Mouse (Mus musculus): ENCODE results near the gene Mfsd4b3. TPM values are rescaled to one million over a fixed set of nuclear protein-coding genes. Genes with fewer than 3 reads are reported as not detected.
"Not testable (repeated sequence)": the region's sequence is repeated elsewhere in the genome, so short reads cannot be mapped to it uniquely, and the experiment has no call there.

Mfsd4b3 gene
- polyA plus RNA-seq, 1 experiment from 2014 or later, result 0.93 TPM

DNA sequence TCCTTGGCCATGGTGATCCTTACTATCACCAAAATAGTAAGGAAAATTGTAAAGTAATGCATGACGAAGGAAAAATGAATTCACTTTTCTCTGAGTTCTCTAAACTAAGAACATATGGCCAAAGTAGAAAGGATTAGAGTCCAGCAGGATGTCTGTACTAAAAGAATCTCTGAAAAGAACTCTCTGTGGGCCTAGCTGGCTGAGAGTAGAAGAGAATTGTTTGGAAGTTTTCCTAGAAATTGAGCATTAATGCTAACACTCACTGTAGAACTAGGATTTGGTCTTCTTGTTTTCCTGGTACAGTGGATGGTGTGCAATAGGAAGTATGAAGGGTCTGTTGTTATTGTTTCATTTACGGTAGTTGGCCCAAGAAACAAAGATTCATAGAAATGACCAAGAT is 4.8 kb downstream of the Mfsd4b3 start:
- Histone ChIP-seq H3K27me3 (ENCODE audit: control insufficient read depth, insufficient read depth, low read length) (no peaks in the 10 kb centered on the region), H3K27ac (ENCODE audit: low read length) (no peak overlapping the region), H3K4me1 (ENCODE audit: control insufficient read depth, insufficient read depth, low read length) (no peaks in the 10 kb centered on the region), H3K9me3 (ENCODE audit: control insufficient read depth, low read depth, low read length) (no peaks in the 10 kb centered on the region), H3K9ac (replicated peaks; ENCODE audit: low read depth, low read length) (no peak overlapping the region), H3K36me3 (ENCODE audit: control insufficient read depth, insufficient read depth, low read length) (no peaks in the 10 kb centered on the region), H3K4me3 (ENCODE audit: low read depth, low read length) (no peak overlapping the region), H3K4me2 (replicated peaks; ENCODE audit: low read depth, low read length) (no peak overlapping the region)
- 82% methylated on average over 2 of the region's 2 CpGs for WGBS
- no peak for ATAC-seq (ENCODE audit: insufficient number of reproducible peaks, insufficient read depth, low FRiP score, low read depth)

DNA sequence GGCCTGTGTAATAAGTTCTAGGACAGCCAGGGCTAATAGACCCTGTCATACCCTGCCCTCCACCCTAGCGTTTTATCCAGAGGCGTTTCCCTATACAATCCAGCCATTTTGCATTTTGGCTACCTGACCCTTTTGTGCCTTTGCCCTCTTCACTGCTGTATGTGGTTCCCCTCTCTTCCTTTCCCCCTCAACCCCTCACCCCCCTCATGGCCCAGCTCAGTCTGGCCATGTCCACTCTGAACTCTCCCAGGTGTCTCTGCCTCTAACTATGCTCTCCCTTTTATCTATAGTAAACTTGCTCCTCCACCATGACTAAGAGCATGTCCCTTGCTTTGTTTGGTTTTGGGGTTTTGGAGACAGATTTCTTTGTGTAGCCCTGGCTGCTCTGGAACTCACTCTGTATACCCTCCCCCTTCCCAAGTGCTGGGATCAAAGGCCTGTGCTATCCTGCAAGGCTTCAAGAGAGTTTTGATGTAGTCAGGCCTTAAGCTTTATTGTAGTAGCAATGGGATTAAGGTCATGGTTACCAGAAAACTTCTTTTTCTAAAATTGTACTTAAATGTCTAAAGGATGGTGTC is 10.5 kb downstream of the Mfsd4b3 start:
- Histone ChIP-seq H3K4me2 (replicated peaks; ENCODE audit: low read depth, low read length) (no peak overlapping the region), H3K4me3 (ENCODE audit: low read depth, low read length) (no peak overlapping the region), H3K4me1 (ENCODE audit: control insufficient read depth, insufficient read depth, low read length) (no peaks in the 10 kb centered on the region), H3K27me3 (ENCODE audit: control insufficient read depth, insufficient read depth, low read length) (no peaks in the 10 kb centered on the region), H3K36me3 (ENCODE audit: control insufficient read depth, insufficient read depth, low read length) (no peaks in the 10 kb centered on the region), H3K9me3 (ENCODE audit: control insufficient read depth, low read depth, low read length) (no peaks in the 10 kb centered on the region), H3K9ac (replicated peaks; ENCODE audit: low read depth, low read length) (no peak overlapping the region), H3K27ac (ENCODE audit: low read length) (no peak overlapping the region)
- 86% methylated on average over 2 of the region's 2 CpGs for WGBS
- ATAC-seq (ENCODE audit: insufficient number of reproducible peaks, insufficient read depth, low FRiP score, low read depth), result no peak

DNA sequence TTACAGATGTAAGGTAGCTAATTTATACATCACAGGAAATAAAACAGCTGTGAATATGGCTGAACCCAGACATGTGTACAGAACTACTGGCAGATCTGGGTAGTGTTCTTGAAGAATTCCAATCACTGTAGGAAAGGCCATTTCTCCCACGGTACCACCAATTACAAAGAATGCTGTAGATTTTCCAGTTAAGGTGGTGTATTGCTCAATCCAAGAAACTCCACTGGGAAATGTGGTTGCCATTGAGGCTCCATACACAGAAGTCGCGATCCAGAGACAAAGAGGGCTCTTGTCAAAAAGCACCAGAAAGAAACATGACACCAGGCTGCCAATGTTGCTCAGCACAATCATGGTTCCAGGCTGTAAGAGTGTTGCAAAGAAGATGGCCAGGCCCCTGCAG is 12.8 kb downstream of the Mfsd4b3 start:
- H3K36me3 ChIP-seq (ENCODE audit: control insufficient read depth, insufficient read depth, low read length); H3K27me3 ChIP-seq (ENCODE audit: control insufficient read depth, insufficient read depth, low read length); H3K27ac ChIP-seq (ENCODE audit: low read length); H3K4me1 ChIP-seq (ENCODE audit: control insufficient read depth, insufficient read depth, low read length); ATAC-seq (ENCODE audit: insufficient number of reproducible peaks, insufficient read depth, low FRiP score, low read depth); H3K9me3 ChIP-seq (ENCODE audit: control insufficient read depth, low read depth, low read length); H3K9ac ChIP-seq (replicated peaks; ENCODE audit: low read depth, low read length); H3K4me2 ChIP-seq (replicated peaks; ENCODE audit: low read depth, low read length); H3K4me3 ChIP-seq (ENCODE audit: low read depth, low read length): not testable (repeated sequence)
- 82% methylated on average over 3 of the region's 3 CpGs for whole genome bisulfite sequencing

- 76% methylated on average over 7 of the region's 7 CpGs for WGBS
- Histone ChIP-seq H3K4me2 (replicated peaks; ENCODE audit: low read depth, low read length) (no peak overlapping the region), H3K4me1 (ENCODE audit: control insufficient read depth, insufficient read depth, low read length) (no peaks in the 10 kb centered on the region), H3K27me3 (ENCODE audit: control insufficient read depth, insufficient read depth, low read length) (no peaks in the 10 kb centered on the region), H3K9ac (replicated peaks; ENCODE audit: low read depth, low read length) (no peak overlapping the region), H3K27ac (ENCODE audit: low read length) (no peak overlapping the region), H3K9me3 (ENCODE audit: control insufficient read depth, low read depth, low read length) (no peaks in the 10 kb centered on the region), H3K4me3 (ENCODE audit: low read depth, low read length) (no peak overlapping the region), H3K36me3 (ENCODE audit: control insufficient read depth, insufficient read depth, low read length) (no peaks in the 10 kb centered on the region)
- no peak for ATAC-seq (ENCODE audit: insufficient number of reproducible peaks, insufficient read depth, low FRiP score, low read depth)
These were observed 23.4 kb downstream of the Mfsd4b3 start for GRCm38 (mm10) chr10:39936553-39936952.

DNA sequence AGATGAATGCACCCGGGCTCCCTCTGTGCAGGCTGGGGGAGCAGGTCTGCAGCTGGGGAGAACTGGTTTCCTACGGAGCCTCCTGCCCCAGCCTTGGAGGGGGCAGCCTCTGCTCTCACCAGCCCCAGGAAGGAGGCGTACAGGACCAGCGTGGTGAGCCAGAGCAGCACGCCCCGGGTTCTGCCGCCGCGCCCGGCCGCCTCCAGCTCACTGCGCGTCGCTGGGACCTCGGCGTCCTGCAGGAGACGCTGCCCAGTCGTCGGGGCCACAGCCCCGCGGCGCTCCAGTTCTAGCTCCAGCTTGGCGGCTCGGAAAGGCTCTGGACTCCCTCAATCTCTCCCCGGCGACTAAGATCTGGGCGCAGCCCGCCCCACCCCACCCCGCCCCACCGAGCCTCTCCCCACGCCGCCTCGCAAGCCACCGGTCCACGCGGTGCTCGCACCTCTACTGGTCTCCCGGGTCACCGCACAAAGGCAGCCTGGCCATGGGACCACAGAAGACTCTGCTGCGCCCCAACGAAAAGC is 33.3 kb downstream of the Mfsd4b3 start, which contains the start of gene Mfsd4b2:
TSS of gene Mfsd4b2 (minus strand) at position 308 of the 524 bp plus-strand sequence.
- Histone ChIP-seq H3K4me2 (replicated peaks; ENCODE audit: low read depth, low read length) (peak within 1 kb of the TSS; percentile 76), H3K9me3 (ENCODE audit: control insufficient read depth, low read depth, low read length) (no peaks in the 10 kb centered on the region), H3K9ac (replicated peaks; ENCODE audit: low read depth, low read length) (no peak within 1 kb of the TSS), H3K4me3 (ENCODE audit: low read depth, low read length) (peak within 1 kb of the TSS; percentile 29), H3K36me3 (ENCODE audit: control insufficient read depth, insufficient read depth, low read length) (no peaks in the 10 kb centered on the region), H3K27ac (ENCODE audit: low read length) (no peak within 1 kb of the TSS), H3K4me1 (ENCODE audit: control insufficient read depth, insufficient read depth, low read length) (no peaks in the 10 kb centered on the region), H3K27me3 (ENCODE audit: control insufficient read depth, insufficient read depth, low read length) (no peaks in the 10 kb centered on the region)
- WGBS, result 2% methylated on average over 36 of the region's 41 CpGs
- ATAC-seq (ENCODE audit: insufficient number of reproducible peaks, insufficient read depth, low FRiP score, low read depth), result peak; percentile 77

GRCm38 (mm10) chr10:39924556-39924955 is 35.4 kb downstream of the Mfsd4b3 start:
- not testable (repeated sequence) for H3K9ac ChIP-seq (replicated peaks; ENCODE audit: low read depth, low read length); H3K9me3 ChIP-seq (ENCODE audit: control insufficient read depth, low read depth, low read length); H3K27me3 ChIP-seq (ENCODE audit: control insufficient read depth, insufficient read depth, low read length); ATAC-seq (ENCODE audit: insufficient number of reproducible peaks, insufficient read depth, low FRiP score, low read depth); H3K4me2 ChIP-seq (replicated peaks; ENCODE audit: low read depth, low read length); H3K4me3 ChIP-seq (ENCODE audit: low read depth, low read length); H3K36me3 ChIP-seq (ENCODE audit: control insufficient read depth, insufficient read depth, low read length); H3K27ac ChIP-seq (ENCODE audit: low read length); H3K4me1 ChIP-seq (ENCODE audit: control insufficient read depth, insufficient read depth, low read length)
- 67% methylated on average over 8 of the region's 8 CpGs for WGBS

GRCm38 (mm10) chr10:39912616-39913015 is 47.3 kb downstream of the Mfsd4b3 start:
- Histone ChIP-seq H3K4me3 (ENCODE audit: low read depth, low read length) (no peak overlapping the region), H3K9me3 (ENCODE audit: control insufficient read depth, low read depth, low read length) (no peaks in the 10 kb centered on the region), H3K27me3 (ENCODE audit: control insufficient read depth, insufficient read depth, low read length) (no peaks in the 10 kb centered on the region), H3K36me3 (ENCODE audit: control insufficient read depth, insufficient read depth, low read length) (no peaks in the 10 kb centered on the region), H3K9ac (replicated peaks; ENCODE audit: low read depth, low read length) (no peak overlapping the region), H3K27ac (ENCODE audit: low read length) (no peak overlapping the region), H3K4me2 (replicated peaks; ENCODE audit: low read depth, low read length) (no peak overlapping the region), H3K4me1 (ENCODE audit: control insufficient read depth, insufficient read depth, low read length) (no peaks in the 10 kb centered on the region)
- ATAC-seq (ENCODE audit: insufficient number of reproducible peaks, insufficient read depth, low FRiP score, low read depth), result no peak

DNA sequence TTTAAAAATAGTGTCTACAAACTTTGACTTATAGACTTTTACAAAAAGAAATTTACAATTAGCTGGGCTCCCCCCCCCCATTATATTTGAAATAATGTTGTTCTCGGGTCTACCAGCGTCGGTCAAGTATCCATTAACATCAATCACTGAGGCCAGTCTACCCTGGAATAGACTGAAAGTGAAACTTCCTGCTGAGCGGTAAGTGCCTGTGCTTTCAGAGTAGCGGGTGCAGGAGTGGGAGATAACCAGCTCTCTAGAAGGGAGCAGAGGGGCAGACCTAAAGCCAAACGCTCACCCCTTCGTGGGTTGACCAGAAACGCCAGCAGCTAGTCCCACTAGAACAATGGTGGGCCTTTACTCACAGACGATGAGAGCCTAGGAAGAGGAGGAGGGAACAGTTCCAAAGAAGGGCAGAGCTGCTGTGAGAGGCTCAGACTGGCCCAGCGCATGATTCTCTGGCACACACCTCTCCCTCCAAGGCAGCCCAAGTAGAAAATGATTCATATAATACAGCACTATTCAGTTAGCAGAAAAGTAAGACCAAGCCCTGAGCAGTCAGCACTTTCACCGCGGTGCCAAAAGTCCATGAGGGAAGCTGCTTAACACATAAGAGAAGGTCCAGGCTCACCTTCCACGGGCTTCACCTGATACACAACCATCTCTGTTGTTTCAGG is 51.0 kb downstream of the Mfsd4b3 start:
- no peaks in the 10 kb centered on the region for H3K27me3 ChIP-seq (ENCODE audit: control insufficient read depth, insufficient read depth, low read length)
- H3K9me3 ChIP-seq (ENCODE audit: control insufficient read depth, low read depth, low read length), result no peaks in the 10 kb centered on the region
- no peak overlapping the region for H3K4me2 ChIP-seq (replicated peaks; ENCODE audit: low read depth, low read length)
- H3K36me3 ChIP-seq (ENCODE audit: control insufficient read depth, insufficient read depth, low read length), result no peaks in the 10 kb centered on the region
- 50% methylated on average over 13 of the region's 13 CpGs for WGBS
- H3K4me3 ChIP-seq (ENCODE audit: low read depth, low read length), result no peak overlapping the region
- no peak overlapping the region for H3K9ac ChIP-seq (replicated peaks; ENCODE audit: low read depth, low read length)
- ATAC-seq (ENCODE audit: insufficient number of reproducible peaks, insufficient read depth, low FRiP score, low read depth), result no peak
- H3K27ac ChIP-seq (ENCODE audit: low read length), result no peak overlapping the region
- no peaks in the 10 kb centered on the region for H3K4me1 ChIP-seq (ENCODE audit: control insufficient read depth, insufficient read depth, low read length)

Data from stomach, embryonic 14.5 days (tissue).